Mouse (Mus musculus) forebrain, embryonic 15.5 days (tissue): ENCODE results near the gene Pbx1. TPM values are rescaled to one million over a fixed set of nuclear protein-coding genes. Genes with fewer than 3 reads are reported as not detected.

Experiments used
- ATAC-seq: fragments of 200-750 bp; cut with Nextera tagmentation; replicated peaks from 2 replicates; pipeline ENCODE4 v1.8.0; 2017; ENCODE audit warnings: mild to moderate bottlenecking, moderate TSS enrichment, moderate library complexity
- H3K27ac ChIP-seq: fragments of 300-500 bp; sonication (generic); replicated peaks from 2 replicates; pipeline ENCODE4 v1.5.1; 2015; ENCODE audit warnings: mild to moderate bottlenecking, inconsistent platforms
- H3K27me3 ChIP-seq: fragments of 300-500 bp; sonication (generic); 2 replicates; pipeline ENCODE4 v1.6.1; 2015; ENCODE audit warnings: inconsistent platforms
- H3K36me3 ChIP-seq: fragments of 300-500 bp; sonication (generic); 2 replicates; pipeline ENCODE4 v1.6.1; 2015; ENCODE audit warnings: mild to moderate bottlenecking, inconsistent platforms
- H3K4me1 ChIP-seq: fragments of 300-500 bp; sonication (generic); 2 replicates; pipeline ENCODE4 v1.6.1; 2015; ENCODE audit warnings: inconsistent platforms
- H3K4me2 ChIP-seq: fragments of 300-500 bp; sonication (generic); replicated peaks from 2 replicates; pipeline ENCODE4 v1.6.1; 2015; ENCODE audit warnings: mild to moderate bottlenecking, inconsistent platforms
- H3K4me3 ChIP-seq: fragments of 300-500 bp; sonication (generic); 2 replicates; pipeline ENCODE4 v1.5.1; 2015; ENCODE audit warnings: mild to moderate bottlenecking, inconsistent platforms
- H3K9ac ChIP-seq: fragments of 300-500 bp; sonication (generic); replicated peaks from 2 replicates; pipeline ENCODE4 v1.6.1; 2015; ENCODE audit warnings: mild to moderate bottlenecking, inconsistent platforms
- H3K9me3 ChIP-seq: fragments of 300-500 bp; sonication (generic); 2 replicates; pipeline ENCODE4 v1.6.1; 2016; ENCODE audit warnings: inconsistent platforms
- WGBS: fragments of 180-500 bp; shearing (Covaris S2); methylation state at CpG from one replicate; pipeline ENCODE4 v1.1.7; 2015; ENCODE audit warnings: mixed read lengths; 5-methylcytosine and 5-hydroxymethylcytosine counted together
- polyA plus RNA-seq: library from polyadenylated mRNA; unstranded; fragments of >200 nt; fragmentation: Nextera tagmentation; extraction: Ambion mirVana; gene quantifications from 2 replicates; pipeline ENCODE4 v1.2.1, GENCODE M21; 2015

Gene Pbx1
- polyA plus RNA-seq, 1 experiment from 2014 or later = 90.5 TPM

DNA sequence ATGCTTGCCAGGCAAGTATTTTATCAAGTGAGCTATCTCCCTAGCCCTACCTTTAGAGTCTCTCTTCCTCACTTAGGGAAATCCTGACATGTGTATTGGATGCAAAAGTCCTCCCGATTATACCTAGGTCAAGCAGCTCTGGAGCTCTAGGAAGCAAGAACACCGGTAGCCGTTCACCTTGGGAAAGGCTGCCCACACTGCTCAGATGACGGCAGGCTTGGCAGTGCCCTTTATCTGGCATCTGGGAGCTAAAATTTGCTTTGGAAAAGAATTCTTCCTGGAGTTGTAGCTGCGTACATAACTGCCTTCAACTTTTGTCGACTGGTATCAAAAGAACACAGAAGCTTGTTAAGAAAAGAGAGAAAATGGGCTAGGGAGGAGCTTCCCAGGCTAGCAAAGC lies 37.5 kb downstream of the Pbx1 start:
- Histone ChIP-seq H3K36me3 (0 out of 2 replicates have a peak, but pooled peaks cover 4% of the 10 kb centered on the region), H3K4me1 (peaks cover 59% of the 10 kb centered on the region), H3K4me3 (no peak overlapping the region), H3K27ac (peak overlapping the region; percentile 42; the same call in 1 of the 2 replicates), H3K27me3 (no peaks in the 10 kb centered on the region), H3K4me2 (no peak overlapping the region), H3K9ac (no peak overlapping the region), H3K9me3 (no peaks in the 10 kb centered on the region)
- 34% methylated on average over 6 of the region's 6 CpGs for WGBS
- no peak for ATAC-seq

DNA sequence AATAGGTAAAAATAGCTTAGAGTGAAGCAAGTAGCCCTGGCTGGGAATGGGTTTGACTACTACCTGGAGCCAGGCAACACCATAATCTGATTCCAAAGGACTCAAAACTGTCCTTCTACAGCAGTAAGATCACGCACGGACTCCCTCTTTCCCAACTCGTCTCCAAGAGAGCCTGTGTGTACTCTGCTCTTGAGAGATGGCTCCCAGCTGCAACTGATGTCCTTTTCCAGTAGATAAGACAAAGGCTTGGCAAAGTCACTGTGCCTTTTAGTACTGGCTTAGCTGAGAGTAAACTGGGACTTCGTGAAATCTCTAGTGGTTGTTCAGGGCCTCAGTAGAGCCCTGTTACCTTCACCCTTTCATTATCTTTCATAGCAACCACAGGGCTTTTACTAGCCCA lies 38.6 kb downstream of the Pbx1 start:
- Histone ChIP-seq H3K27ac (peak overlapping the region; percentile 67), H3K9me3 (no peaks in the 10 kb centered on the region), H3K4me2 (no peak overlapping the region), H3K9ac (no peak overlapping the region), H3K4me1 (peaks cover 69% of the 10 kb centered on the region), H3K27me3 (no peaks in the 10 kb centered on the region), H3K36me3 (0 out of 2 replicates have a peak, but pooled peaks cover 4% of the 10 kb centered on the region), H3K4me3 (no peak overlapping the region)
- ATAC-seq = no peak
- WGBS = 37% methylated on average over 4 of the region's 4 CpGs

DNA sequence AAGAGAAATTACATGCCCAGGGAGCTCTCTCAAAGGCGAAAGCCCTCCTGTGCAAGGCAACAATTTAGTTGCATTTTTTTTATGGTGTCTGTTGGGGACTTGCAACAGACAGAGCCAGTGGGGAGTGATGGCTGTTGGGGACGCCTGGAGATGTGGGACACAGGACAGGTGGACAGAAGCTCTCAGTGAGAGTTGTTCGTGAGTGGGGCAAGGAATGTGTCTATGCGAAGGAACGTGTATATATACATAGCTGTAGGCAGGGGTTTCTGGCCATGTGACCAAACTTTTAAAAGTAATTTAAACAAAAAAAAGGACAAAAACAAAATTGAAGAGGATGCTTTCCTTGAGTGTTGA lies 39.6 kb downstream of the Pbx1 start:
- peak overlapping the region; percentile 22 for H3K4me2 ChIP-seq
- H3K27me3 ChIP-seq = no peaks in the 10 kb centered on the region
- peak overlapping the region; percentile 9; the same call in 1 of the 2 replicates for H3K4me3 ChIP-seq
- H3K4me1 ChIP-seq = peaks cover 69% of the 10 kb centered on the region
- 14% methylated on average over 5 of the region's 5 CpGs for WGBS
- 0 out of 2 replicates have a peak, but pooled peaks cover 4% of the 10 kb centered on the region for H3K36me3 ChIP-seq
- H3K27ac ChIP-seq = peak overlapping the region; percentile 70
- H3K9me3 ChIP-seq = no peaks in the 10 kb centered on the region
- H3K9ac ChIP-seq = no peak overlapping the region
- 0 out of 2 replicates have a peak, but pooled peaks have one; percentile 25 for ATAC-seq

DNA sequence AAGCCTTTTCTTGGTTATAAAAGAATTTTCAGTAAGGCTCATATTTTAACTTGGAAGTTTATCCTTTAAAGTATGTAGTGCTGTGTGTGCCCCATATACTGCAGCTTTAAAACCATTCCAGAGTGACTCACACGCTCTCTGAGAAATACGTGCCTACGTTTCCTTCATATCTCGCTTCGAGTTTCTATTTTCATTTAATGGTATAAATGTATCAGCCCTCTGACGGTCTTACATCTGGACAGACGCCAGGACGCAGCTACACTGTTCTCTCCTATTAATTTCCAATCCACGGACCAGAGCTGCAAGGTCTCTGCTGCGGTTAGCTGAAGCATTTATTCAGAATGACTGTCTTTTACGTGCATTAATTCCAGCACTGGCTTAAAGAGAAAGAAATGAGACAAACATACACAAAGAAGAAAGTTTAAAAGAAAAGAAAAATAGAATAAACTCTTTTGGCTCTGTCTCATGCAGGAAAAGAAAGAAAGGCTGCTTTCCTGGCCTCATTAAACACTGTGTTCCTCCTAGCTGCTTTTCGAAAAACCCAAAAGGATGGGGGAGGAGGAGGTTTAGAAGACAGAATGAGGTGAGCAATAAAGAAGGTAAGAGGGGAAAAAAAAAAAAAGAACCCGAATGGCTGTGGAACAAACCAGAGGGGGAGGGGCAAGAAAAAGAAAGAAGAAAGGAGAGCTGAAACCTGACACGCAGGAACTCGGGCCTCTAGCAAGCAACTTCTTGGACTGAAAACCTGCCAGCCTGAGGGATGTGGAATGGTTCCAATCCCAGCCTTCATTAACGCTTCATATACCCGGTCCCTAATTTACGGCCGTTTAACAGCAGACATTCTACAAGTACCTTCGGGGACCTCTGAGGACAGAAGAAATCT lies 40.2 kb downstream of the Pbx1 start:
- no peak overlapping the region for H3K9ac ChIP-seq
- ATAC-seq = peak; percentile 73
- no peaks in the 10 kb centered on the region for H3K9me3 ChIP-seq
- H3K4me3 ChIP-seq = peak overlapping the region; percentile 9; the same call in 1 of the 2 replicates
- 6% methylated on average over 20 of the region's 20 CpGs for WGBS
- H3K27ac ChIP-seq = peak overlapping the region; percentile 70
- no peaks in the 10 kb centered on the region for H3K27me3 ChIP-seq
- peaks cover 74% of the 10 kb centered on the region for H3K4me1 ChIP-seq
- H3K4me2 ChIP-seq = peak overlapping the region; percentile 22
- H3K36me3 ChIP-seq = 0 out of 2 replicates have a peak, but pooled peaks cover 4% of the 10 kb centered on the region

DNA sequence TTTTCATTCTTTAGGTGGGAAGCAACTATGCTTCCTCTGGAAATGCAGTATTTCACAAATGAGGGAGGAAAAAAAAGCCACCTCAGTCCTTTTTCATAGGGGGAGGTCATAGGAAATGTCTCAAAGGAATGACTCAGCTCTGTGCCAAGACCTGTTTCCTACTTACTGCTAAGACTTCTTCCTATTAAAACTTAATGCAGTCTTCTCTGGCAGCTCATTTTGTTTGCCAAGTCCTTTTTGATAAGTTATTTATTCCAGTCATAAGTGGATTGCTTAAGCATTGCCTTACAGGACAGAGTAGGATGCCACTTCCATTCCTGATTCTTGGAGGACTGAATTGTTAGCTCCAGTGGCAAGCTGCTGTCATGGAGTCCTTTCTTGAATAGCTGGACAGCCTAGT lies 41.3 kb downstream of the Pbx1 start:
- no peak for ATAC-seq
- Histone ChIP-seq H3K27me3 (no peaks in the 10 kb centered on the region), H3K27ac (peak overlapping the region; percentile 70), H3K4me1 (peaks cover 82% of the 10 kb centered on the region), H3K4me2 (no peak overlapping the region), H3K9ac (no peak overlapping the region), H3K36me3 (0 out of 2 replicates have a peak, but pooled peaks cover 4% of the 10 kb centered on the region), H3K9me3 (no peaks in the 10 kb centered on the region), H3K4me3 (no peak overlapping the region)

DNA sequence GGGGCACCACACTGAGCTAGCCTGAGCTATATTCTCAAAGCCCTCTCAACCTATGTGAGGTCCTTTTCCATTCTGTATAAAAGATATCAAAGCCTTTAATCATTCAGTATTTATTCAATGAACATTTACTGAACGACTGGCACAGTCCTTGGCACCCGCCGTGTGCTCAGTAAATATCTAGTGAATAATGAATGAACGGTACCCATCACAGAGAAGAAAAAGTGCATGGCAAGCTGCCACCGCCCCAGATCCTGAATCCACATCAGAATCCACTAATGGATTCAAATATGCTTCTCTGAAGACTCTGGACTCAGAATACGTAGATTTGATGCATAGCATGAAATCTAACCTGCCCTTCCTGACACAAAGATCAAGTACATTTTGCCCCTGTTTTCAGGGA lies 45.9 kb downstream of the Pbx1 start:
- H3K9me3 ChIP-seq = no peaks in the 10 kb centered on the region
- no peak overlapping the region for H3K4me3 ChIP-seq
- no peaks in the 10 kb centered on the region for H3K27me3 ChIP-seq
- ATAC-seq = no peak
- H3K27ac ChIP-seq = peak overlapping the region; percentile 71
- no peak overlapping the region for H3K9ac ChIP-seq
- peaks cover 83% of the 10 kb centered on the region for H3K4me1 ChIP-seq
- no peaks in the 10 kb centered on the region for H3K36me3 ChIP-seq
- WGBS = 25% methylated on average over 6 of the region's 6 CpGs
- H3K4me2 ChIP-seq = no peak overlapping the region

DNA sequence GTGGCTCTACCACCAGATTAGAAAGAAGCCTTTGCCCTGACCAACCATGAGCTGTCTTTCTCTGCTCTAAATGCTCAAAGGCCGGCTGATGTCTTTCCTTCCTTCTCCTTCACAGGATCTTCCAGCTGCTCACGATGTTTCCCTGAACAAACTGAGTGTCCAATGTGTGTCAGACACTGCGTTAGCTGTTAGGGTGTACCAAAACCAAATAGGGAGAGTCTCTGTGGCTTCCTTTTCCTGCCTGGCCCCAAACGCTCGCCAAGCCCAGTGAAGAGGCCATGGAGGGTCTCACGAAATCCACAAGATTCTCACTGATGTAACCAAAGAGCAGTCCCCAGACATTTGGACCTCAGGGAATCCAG lies 47.5 kb downstream of the Pbx1 start:
- H3K27me3 ChIP-seq = no peaks in the 10 kb centered on the region
- 3% methylated on average over 6 of the region's 6 CpGs for WGBS
- peaks cover 87% of the 10 kb centered on the region for H3K4me1 ChIP-seq
- peak overlapping the region; percentile 16; the same call in 1 of the 2 replicates for H3K4me2 ChIP-seq
- H3K9ac ChIP-seq = no peak overlapping the region
- H3K4me3 ChIP-seq = no peak overlapping the region
- peak overlapping the region; percentile 71 for H3K27ac ChIP-seq
- no peaks in the 10 kb centered on the region for H3K9me3 ChIP-seq
- H3K36me3 ChIP-seq = no peaks in the 10 kb centered on the region
- ATAC-seq = no peak

DNA sequence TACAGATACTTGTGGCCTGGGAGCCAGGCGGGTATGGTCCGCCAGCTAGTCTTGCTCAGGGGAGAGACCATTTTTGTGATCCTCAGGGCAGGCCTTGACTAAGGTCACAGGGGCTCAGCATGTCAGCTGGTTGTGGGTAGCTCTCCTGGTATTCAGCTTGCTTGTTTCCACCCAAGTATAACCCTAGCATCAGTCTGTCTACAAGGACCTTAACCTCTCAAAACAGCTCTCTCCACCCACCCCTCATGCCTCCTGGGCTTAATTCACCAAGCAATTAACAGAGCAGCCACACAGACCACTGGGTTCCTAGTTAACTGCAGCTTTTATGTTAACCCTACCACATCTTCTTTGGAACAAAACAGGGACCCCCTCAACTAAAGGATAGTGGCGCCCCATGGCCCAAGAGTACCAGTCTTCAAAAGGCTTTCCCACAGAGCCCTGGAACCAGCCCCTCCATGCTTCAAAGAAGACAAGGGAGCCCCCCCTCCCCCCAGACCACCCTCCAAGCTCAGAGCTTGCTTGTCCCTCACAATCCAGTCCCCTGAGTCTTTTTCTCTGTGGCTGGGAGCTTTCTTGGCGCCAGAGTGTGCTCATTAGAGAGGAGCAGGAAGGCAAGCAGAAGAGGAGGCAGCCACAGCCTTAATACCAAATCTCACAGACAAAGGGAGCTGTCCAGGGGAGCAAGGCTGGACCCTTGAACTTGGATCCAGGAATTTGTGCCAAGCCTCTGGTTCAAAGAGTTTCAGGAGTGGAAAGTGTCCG lies 48.1 kb downstream of the Pbx1 start:
- H3K9ac ChIP-seq = no peak overlapping the region
- H3K4me1 ChIP-seq = peaks cover 83% of the 10 kb centered on the region
- no peak overlapping the region for H3K4me3 ChIP-seq
- H3K27ac ChIP-seq = peak overlapping the region; percentile 71
- H3K27me3 ChIP-seq = no peaks in the 10 kb centered on the region
- peak; percentile 70 for ATAC-seq
- 18% methylated on average over 5 of the region's 5 CpGs for WGBS
- H3K36me3 ChIP-seq = no peaks in the 10 kb centered on the region
- no peaks in the 10 kb centered on the region for H3K9me3 ChIP-seq
- peak overlapping the region; percentile 16; the same call in 1 of the 2 replicates for H3K4me2 ChIP-seq

DNA sequence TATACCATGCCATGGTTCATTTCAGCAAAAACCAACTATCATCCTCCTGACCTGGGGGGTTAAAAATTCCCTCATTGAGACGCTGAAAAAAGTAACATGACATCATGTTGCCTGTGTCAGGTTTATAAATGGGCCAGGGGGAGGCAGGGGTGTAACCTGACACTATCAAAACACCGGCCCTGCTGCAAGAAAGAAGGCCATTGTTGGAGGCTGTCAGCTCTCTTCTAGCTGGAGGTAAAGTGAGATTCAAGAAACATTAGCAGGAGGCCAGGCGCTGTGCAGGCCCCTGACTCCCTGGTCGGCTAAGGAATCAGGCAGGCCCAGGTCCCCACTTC lies 49.3 kb downstream of the Pbx1 start:
- H3K4me2 ChIP-seq = no peak overlapping the region
- H3K36me3 ChIP-seq = no peaks in the 10 kb centered on the region
- H3K27ac ChIP-seq = peak overlapping the region; percentile 71
- H3K27me3 ChIP-seq = no peaks in the 10 kb centered on the region
- H3K9ac ChIP-seq = no peak overlapping the region
- WGBS = 4% methylated on average over 4 of the region's 4 CpGs
- ATAC-seq = no peak
- H3K4me1 ChIP-seq = peaks cover 79% of the 10 kb centered on the region
- no peak overlapping the region for H3K4me3 ChIP-seq
- no peaks in the 10 kb centered on the region for H3K9me3 ChIP-seq

DNA sequence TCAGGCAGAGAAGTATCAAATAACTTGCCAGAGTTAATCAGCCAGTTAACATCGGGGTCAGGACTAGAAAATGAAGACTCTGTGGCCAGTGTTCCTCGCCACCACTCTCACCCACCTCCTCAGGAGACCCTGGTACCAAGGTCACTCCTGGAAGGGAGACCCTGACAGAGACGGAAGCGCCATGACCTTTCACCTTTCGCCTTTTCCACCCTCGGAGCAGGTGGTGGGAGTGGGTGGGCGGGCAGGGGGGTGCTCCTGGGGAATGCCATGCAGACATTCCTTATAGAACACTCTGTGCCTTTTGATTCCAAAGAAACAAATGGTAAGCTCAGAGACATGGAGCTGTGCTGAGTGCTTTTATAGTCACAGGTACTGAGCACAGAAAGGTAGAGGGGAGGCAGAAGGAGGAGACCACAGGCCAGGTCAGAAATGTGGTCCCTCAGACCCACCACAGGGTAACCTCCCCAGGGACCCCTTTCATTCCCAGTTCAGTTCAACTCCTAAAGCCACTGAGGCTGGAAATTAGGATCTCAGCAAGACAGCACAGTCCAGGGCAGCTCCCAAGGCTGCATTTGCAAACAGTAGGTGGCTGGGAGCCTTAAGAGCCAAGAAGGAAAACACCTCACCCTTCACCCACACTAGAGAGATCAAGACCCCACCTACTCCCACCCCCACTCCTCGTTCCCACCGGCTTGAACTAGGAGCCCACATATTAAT lies 49.8 kb downstream of the Pbx1 start:
- Histone ChIP-seq H3K27ac (peak overlapping the region; percentile 71), H3K27me3 (no peaks in the 10 kb centered on the region), H3K36me3 (no peaks in the 10 kb centered on the region), H3K9ac (no peak overlapping the region), H3K4me3 (no peak overlapping the region), H3K4me1 (peaks cover 81% of the 10 kb centered on the region), H3K9me3 (no peaks in the 10 kb centered on the region), H3K4me2 (no peak overlapping the region)
- WGBS = 22% methylated on average over 9 of the region's 9 CpGs
- ATAC-seq = no peak

DNA sequence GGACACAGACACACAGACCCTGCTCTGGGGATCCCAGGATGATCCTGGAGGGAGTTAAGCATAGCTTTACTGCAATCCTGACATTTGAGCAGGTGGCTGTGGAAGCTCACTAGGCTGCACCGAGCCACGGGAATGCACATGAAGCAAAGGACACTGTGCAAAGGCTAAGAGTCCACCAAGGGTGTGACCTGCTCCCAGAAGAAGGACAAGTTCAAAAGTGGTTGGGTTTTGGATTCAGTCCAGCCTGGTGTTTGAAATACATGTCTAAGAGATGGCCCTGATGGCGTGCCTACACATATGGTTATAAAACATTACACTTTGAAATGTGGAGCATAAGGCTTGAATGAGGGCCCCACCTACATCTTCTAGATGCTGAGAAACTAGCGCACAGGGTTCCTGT lies 50.6 kb downstream of the Pbx1 start:
- Histone ChIP-seq H3K9me3 (no peaks in the 10 kb centered on the region), H3K4me3 (no peak overlapping the region), H3K4me1 (peaks cover 80% of the 10 kb centered on the region), H3K4me2 (no peak overlapping the region), H3K9ac (no peak overlapping the region), H3K27ac (peak overlapping the region; percentile 38; the same call in 1 of the 2 replicates), H3K36me3 (no peaks in the 10 kb centered on the region), H3K27me3 (no peaks in the 10 kb centered on the region)
- no peak for ATAC-seq
- WGBS = 52% methylated on average over 4 of the region's 4 CpGs
